Mouse (Mus musculus): ENCODE data around the gene Mfap1a. TPM values are rescaled to one million over a fixed set of nuclear protein-coding genes. Genes with fewer than 3 reads are reported as not detected.
"Not testable (repeated sequence)": the region's sequence is repeated elsewhere in the genome, so short reads cannot be mapped to it uniquely, and the experiment has no call there.

Mfap1a gene
- total RNA-seq (2015; ENCODE audit: low replicate concordance) (12.1 and 15.3 TPM in 2 replicates), total RNA-seq (2017; ENCODE audit: low replicate concordance) (11.7 and 15.1 TPM in 2 replicates)

DNA sequence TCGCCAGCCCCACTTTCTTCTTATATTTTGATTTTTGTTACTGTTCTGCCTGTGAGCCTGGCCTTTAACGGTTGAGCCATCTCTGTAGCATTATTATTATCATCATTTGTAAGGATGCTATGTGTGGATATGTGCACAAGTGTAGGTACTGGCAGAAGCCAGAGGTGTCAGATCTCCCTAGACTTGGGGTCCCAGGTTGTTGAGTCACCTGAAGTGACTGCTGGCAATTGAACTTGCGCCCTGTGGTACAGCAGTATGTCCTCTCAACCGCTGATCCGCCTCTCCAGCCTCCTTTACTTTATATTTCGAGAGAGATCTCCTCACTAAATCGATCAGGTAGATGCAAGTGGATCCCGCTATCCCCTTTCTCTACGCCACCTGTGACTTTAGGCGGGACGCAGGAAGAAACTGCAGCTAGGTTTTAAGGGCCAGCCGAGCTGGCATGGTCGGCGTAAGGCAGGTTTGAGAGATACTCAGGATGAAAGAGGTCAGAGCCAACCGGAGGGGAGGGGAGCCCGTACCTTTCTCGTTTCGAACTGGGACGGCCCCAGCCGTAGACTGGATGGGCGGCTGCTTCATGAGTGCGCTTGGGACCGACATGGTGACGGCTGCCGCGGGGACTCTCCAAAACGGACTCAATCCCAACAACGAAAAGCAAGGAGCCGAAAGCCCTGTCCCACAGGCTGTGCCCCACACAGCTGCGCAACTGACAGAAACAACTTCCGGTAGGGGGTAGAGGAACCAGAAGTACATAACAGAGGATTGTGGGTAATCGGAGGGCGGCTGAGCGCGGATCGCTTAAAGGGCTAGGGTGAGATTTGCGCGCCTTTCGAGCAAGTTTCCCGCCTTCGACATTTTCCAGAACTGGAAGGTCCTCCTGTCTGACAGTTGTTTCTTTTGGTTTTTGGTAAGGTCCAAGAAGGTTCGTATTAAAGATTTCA, at the start of gene Mfap1a, which contains the start of gene Wdr76:
Gene Mfap1a, minus strand, starts transcription at position 724 of the 941 bp plus-strand sequence.
Gene Wdr76, plus strand, starts transcription at position 782 of the 941 bp plus-strand sequence.
- ATAC-seq (replicated peaks; ENCODE audit: low FRiP score, poor library complexity, severe bottlenecking), result peak; percentile 90

DNA sequence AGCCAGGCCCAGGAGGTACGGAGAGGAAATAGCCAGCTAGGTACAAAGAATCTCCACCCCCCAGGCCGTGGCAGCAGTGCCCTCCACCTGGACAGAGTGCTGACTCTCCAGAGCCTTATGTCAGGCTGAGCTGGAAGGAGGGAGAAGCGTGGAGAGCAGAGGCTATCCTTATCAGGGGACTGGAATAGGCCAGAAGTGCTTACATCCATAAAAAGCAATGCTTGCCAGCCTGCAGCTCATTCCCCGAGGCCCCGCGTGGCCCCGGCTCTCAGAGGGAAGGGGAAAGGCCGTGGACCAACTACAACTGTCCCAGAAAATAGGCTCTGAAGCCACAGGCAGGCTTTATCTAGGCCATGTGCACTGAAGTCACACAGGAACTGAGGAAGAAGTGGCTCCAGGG, 44.8 kb upstream of the Mfap1a start:
- no peak for ATAC-seq (replicated peaks; ENCODE audit: low FRiP score, poor library complexity, severe bottlenecking)

DNA sequence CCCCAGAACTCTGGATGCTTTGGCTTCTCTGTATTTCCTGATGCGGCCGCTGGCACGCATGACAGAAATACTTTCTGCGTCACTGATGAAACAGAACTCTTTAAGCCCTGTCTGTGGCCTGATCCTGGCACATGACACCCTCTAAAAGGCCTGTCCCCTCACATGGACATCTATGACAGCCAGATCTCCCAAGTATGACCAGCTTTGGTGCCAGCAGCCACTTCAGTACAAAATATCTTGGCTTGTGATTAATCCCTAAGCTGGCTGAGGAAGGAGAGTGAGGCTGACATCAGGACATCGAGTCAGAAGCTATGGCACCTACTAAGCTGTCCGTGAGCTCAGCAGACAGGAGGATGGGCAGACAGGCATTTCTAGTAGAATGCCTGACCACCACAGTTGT, 43.2 kb upstream of the Mfap1a start:
- ATAC-seq (replicated peaks; ENCODE audit: low FRiP score, poor library complexity, severe bottlenecking), result no peak

DNA sequence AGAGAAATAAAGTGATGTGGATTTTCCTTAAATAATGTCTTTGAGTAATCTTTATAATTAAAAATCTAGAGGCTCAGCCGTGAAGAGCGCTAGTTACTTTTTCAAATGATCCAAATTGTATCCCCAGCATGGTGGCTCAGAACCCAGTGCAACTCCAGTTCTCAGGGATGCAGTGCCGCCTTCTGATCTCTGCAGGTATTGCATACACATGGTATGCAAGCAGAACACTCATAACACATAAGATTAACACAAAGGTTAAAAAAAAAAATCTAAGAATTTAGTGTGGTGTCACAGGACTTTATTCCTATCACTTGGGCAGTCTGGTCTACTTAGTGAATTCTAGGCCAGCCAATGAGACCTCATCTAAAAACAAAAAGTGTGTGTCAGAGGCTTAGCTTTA, 38.4 kb upstream of the Mfap1a start:
- ATAC-seq (replicated peaks; ENCODE audit: low FRiP score, poor library complexity, severe bottlenecking), result no peak

DNA sequence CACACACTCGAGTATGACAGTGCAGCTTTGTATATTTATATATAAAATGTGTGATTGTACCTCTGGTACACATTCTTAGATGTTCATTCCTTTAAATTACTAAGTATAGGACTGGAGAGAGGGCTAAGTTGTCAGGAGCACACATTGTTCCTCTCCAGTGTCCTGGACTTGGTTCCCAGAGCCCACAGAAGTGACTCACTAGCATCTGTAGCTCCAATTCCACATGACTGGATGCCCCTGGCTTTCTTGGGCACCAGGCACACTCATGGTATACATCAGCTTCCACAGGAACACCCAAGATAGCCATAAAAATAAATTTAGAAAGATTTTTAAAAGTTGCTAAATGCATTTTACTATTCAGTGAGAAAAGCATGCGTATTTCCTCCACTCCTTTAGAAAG, 18.6 kb upstream of the Mfap1a start:
- ATAC-seq (replicated peaks; ENCODE audit: low FRiP score, poor library complexity, severe bottlenecking), result no peak

DNA sequence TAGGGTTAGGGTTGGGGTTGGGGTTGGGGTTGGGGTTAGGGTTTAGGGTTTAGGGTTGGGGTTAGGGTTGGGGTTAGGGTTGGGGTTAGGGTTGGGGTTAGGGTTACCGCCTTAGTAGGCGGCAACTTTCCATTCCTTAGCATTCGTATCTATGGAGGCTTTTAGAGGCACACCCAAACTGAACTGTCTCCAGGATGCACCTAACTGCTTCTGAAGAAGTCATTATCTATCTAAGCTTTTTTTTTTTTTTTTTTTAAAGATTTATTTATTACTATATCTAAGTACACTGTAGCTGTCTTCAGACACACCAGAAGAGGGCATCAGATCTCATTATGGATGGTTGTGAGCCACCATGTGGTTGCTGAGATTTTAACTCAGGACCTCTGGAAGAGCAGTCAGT, 16.4 kb upstream of the Mfap1a start:
- ATAC-seq (replicated peaks; ENCODE audit: low FRiP score, poor library complexity, severe bottlenecking), result not testable (repeated sequence)

DNA sequence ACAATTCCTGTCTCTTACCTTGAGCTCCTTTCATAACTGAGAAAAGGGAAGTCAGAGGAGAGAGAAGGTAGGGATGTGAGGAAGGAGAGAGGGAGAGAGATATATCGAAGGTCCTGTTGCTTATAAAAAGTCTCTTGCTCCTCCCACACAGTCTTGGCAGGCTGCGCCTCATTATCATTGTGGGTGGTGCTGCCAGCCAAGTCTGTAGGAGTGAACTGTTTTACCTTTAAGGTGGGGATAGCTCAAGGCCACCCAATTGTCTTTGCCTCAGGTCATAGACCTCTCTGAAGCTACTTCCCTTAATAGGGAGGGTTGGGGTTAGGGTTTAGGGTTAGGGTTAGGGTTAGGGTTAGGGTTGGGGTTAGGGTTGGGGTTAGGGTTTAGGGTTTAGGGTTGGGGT, 15.5 kb upstream of the Mfap1a start:
- no peak for ATAC-seq (replicated peaks; ENCODE audit: low FRiP score, poor library complexity, severe bottlenecking)

DNA sequence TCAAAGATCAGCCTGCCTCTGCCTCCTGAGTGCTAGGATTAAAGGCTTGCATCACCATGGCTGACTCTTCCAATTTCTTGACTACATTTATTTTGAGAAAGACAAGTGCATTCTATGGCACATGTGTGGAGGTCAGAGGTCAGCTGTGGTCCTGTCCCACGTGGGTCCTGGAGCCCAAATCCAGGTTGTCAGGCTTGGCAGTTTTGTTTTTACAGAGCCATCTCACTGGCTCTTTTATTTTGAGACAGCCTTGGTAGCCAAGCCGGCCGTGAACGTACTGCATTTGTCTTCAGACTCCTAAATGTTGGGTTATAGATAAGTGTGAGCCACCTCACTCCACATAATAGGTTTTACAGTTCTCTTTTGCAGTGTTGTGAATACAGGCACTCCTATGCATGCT, 12.2 kb upstream of the Mfap1a start:
- not testable (repeated sequence) for ATAC-seq (replicated peaks; ENCODE audit: low FRiP score, poor library complexity, severe bottlenecking)

DNA sequence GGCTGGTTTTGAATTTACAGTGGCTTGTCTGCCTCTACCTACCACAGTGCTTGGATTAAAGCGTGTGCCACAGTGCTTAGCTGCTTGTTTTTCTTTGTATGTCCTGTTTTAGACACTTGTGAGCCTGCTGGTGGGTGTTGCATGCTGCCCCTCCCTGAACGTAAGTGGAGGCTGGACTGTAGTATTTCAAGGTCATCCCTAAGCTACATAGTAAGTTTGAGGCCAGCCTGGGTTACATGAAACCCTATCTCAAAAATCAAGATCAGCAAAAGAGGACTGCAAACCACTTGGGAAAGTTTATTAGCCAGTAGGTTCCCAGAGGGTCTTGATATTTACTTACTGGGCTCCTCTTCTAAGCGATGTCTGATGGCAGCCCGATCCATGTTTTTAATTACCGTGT, 11.6 kb upstream of the Mfap1a start:
- ATAC-seq (replicated peaks; ENCODE audit: low FRiP score, poor library complexity, severe bottlenecking), result no peak

DNA sequence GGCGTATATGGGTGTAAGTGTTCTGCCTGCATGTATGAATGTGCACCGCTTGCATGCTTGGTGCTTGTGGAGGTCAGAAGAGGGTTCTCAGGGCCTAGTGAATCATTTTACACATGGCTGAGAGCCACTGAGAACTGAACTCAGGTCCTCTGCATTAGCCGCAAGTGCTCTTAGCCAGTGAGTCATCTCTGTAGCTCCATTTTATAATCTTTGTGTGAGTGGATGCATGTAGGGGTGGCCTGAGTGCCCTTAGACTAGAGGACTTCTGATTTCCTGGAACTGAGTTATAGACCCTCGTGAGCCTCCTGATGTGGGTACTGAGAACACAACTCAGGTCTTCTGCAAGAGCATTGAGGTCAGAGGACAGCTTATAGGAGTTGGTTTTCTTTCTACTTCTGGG, 7.7 kb upstream of the Mfap1a start:
- ATAC-seq (replicated peaks; ENCODE audit: low FRiP score, poor library complexity, severe bottlenecking), result no peak

DNA sequence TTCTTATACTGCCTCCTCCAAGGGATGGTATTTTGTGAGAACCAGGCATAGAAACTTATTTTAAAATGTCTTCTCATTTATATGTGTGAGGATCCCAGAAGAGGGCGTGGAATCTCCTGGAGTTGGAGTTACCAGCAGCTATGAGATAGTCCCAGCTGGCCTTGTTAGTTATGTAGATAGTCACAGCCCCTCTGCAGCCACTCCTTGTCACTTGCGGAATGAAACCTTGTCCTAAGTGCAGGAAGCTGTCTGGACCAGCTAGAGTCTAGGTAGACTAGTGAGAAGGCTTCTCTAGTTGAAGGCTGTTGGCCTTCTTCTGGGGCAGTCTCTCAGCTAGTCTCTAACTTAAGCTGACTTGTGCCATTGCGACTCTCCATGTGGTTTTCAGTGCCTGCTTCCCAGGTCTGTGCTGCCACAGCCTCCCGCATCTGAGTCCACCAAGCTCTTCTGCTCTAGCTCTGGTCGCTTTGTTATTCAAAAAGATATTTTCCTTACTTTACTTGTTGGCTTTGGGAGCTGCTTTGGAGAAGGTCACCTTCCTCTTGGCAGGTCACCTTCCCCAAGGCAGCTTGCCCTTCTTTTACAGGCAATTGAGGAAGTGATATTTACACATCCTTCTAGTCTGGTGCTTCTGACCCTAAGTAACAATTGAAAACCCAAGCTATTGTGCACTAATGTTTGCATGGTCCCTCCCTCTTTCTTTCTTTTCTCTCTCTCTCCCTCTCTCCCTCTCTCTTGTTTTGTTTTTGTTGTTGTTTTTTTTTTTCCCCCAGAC, 6.7 kb upstream of the Mfap1a start:
- not testable (repeated sequence) for ATAC-seq (replicated peaks; ENCODE audit: low FRiP score, poor library complexity, severe bottlenecking)

DNA sequence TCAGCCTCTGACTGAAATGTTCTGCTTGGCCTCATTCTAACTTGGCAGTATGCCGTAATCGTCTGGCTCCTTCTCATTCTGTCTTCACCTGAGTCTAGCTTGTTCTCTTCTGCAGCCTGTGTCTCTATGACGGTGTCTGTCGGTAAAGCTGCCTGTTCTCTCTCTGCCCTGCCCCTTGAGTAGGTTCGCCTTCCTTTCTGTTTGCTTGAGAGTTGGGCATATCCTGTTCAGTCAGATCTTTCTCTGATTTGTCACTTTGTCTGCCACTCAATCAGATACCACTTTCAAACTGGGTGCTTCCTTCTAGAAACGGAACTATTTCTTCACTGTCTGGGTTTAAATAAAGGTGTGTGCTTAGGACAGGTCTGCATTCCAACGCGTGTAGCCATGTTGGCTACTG, 4.9 kb upstream of the Mfap1a start:
- no peak for ATAC-seq (replicated peaks; ENCODE audit: low FRiP score, poor library complexity, severe bottlenecking)

DNA sequence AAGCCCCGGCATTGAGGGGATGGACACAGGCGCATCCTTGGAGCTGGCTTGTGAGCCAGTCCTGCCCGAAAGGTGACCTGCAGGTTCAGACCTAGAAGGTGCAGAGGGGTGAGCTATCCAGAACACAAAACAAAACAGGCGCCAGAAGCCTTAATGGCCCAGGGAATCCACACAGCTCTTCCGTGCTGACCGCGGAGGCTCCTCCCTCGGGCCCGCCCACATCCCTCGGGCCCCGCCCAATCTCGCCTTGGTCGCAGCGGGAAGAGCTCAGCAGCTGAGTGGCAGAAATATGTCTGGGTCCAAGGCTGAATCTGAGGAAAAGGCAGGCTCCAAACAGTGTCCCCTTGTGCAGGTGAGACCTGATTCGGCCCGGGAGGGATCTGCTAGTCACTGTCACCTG, 3.1 kb upstream of the Mfap1a start:
- ATAC-seq (replicated peaks; ENCODE audit: low FRiP score, poor library complexity, severe bottlenecking), result peak; percentile 76

DNA sequence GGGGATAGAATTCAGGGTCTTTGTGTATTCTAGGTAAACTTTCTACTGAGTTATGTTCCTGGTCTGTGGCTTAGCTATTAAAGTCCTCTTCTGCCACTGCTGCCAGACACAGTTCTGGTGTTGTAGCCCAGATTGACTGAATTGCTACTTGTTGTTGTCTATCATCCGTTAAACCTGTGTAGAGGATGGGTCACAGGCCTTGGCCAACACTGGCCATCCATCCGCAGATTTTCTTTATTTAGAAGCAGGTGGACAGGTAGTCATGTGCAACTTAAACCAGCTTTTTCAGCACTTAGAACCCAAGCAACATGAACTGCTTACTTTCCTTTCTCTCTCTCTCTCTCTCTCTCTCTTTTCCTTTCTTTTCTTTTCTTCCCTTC, 1.5 kb upstream of the Mfap1a start:
- no peak for ATAC-seq (replicated peaks; ENCODE audit: low FRiP score, poor library complexity, severe bottlenecking)

DNA sequence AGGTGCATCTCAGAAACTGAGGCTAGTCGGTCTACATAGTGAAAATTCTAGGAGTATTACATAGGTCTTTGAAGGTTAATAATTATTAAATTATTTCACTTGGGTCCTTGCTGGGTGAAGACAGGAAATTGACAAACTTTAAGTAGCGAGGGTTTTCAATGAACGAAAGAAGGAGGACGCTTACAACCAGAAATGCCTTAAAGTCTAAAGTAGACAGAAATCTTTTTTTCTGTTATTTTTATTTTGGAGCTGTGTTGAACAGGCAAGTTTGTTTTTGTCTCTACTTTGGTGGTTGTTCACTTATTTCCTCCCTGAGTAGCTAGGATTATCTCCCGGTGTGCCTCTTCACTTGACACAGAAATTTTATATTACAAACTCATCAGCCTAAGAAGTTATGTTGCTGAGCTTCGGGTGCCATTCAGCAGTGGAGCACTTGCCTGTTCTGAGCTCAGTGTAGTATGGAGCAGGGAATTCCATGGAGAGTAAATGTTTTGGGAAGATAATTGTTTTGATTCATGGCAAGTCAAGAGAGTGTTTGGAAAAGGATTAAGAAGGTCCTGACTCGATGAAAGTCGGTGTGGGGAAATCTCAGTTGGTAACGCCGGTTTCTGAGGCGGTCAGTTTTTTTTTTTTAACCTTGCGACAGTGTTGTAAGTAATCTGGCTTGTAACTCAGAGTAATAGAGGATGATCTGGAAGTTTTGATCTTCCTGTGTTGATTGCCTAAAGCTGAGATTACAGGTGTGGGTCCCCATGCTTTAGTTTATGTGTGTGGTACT, 897 bp upstream of the Mfap1a start:
- no peak for ATAC-seq (replicated peaks; ENCODE audit: low FRiP score, poor library complexity, severe bottlenecking)

DNA sequence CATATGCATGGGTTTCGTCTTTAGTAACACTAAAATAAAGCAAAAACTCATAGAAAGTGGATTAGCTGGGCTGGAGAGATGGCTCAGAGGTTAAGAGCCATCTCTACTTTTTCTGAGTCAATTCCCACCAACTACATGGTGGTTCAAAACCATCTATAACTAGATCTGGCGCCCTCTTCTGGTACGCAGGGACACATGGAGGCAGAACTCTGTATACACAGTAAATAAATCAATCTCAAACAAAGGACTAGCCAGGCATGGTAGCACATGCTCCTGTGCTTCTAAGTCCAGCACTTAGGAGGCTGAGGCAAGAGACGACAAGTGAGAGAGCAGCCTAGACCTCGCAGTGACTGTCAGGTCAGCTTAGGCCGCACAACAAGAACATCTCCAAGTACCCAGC, 4.9 kb downstream of the Mfap1a start:
- ATAC-seq (replicated peaks; ENCODE audit: low FRiP score, poor library complexity, severe bottlenecking), result 0 out of 2 replicates have a peak, but pooled peaks have one; percentile 45

DNA sequence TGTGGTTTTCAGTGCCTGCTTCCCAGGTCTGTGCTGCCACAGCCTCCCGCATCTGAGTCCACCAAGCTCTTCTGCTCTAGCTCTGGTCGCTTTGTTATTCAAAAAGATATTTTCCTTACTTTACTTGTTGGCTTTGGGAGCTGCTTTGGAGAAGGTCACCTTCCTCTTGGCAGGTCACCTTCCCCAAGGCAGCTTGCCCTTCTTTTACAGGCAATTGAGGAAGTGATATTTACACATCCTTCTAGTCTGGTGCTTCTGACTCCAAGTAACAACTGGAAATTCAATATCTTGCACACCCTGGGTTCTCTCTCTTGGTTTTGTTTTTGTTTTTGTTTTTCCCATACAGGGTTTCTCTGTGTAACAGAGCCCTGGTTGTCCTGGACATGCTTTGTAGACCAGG, 22.1 kb downstream of the Mfap1a start:
- not testable (repeated sequence) for ATAC-seq (replicated peaks; ENCODE audit: low FRiP score, poor library complexity, severe bottlenecking)

DNA sequence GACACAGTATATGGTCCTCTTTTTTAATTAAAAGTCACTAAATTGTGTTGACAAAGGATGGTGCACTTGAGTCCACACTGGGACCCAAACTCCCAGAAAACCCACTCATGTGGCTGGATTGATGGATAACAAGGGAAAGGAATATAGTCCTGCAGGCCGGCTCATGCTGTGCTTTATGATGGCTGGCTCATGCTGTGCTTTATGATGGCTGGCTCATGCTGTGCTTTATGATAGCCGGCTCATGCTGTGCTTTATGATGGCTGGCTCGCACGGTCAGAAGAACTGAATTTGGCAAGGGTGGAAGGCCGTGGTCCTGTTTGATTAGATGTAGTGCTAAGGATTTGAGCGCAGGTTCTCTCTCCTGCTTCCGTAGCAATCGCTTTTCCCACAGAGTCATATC, 22.9 kb downstream of the Mfap1a start:
- ATAC-seq (replicated peaks; ENCODE audit: low FRiP score, poor library complexity, severe bottlenecking), result no peak

DNA sequence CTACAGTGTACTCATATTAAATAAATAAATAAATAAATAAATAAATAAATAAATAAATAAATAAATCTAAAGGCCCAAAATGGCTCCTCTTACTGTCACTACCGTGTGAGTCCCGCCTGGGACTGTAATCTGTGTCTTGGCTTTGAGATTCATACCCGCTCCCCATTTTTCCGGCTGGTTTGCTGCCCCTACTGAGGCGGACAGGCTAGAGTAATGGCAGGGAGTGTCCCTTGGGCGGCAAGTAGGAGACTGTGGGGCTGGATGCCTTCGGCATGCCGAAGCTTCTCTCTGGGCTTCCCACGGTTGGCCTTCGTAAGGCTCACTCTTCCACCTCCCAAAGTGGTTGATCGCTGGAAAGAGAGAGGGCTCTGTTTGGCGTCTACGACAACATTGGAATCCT, 25.5 kb downstream of the Mfap1a start:
- peak; percentile 70 for ATAC-seq (replicated peaks; ENCODE audit: low FRiP score, poor library complexity, severe bottlenecking)

DNA sequence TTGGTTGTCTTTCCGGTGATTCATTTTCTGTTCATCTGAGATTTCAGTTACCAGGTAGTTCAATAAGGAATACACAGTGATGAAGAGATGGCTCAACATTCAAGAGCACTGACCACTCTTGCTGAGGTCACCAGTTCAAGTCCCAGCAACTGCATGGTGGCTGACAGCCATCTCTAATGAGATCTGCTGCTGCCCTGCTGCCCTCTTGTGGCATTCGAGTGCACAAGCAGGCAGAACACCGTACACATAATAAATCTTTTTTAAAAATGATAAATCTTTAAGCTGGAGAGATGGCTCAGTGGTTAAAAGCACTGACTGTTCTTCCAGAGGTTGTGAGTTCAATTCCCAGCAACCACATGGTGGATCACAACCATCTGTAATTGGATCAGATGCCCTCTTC, 26.0 kb downstream of the Mfap1a start:
- ATAC-seq (replicated peaks; ENCODE audit: low FRiP score, poor library complexity, severe bottlenecking), result peak; percentile 77

Data from erythroblast, adult 5-6 weeks (primary cell).